Mouse (Mus musculus) CH12.LX (cell line): Measurements from ENCODE around the gene Pou3f1. TPM values are rescaled to one million over a fixed set of nuclear protein-coding genes. Genes with fewer than 3 reads are reported as not detected.

Experiments
- DNase-seq: peaks from one replicate; pipeline ENCODE4 v3.0.0-alpha.2; 2013; ENCODE audit errors: extremely low read depth
- H3K27ac ChIP-seq: 2 replicates; pipeline ENCODE4 v1.5.1; 2012; ENCODE audit warnings: low read depth, mild to moderate bottlenecking, control low read depth, moderate library complexity; ENCODE audit not compliant: insufficient read depth
- H3K27me3 ChIP-seq: replicated peaks from 2 replicates; pipeline ENCODE3; 2012; ENCODE audit warnings: inconsistent platforms
- H3K36me3 ChIP-seq, 2 experiments: replicated peaks in 1 of 2; 2 replicates each; pipeline versions ENCODE3 to v1.6.1; 2012; ENCODE audit warnings: inconsistent platforms in 1 of 2, low read length in 1 of 2, mild to moderate bottlenecking in 1 of 2, mixed read lengths in 1 of 2, moderate library complexity in 1 of 2; ENCODE audit not compliant: control insufficient read depth in 1 of 2, insufficient read depth in 1 of 2
- H3K4me1 ChIP-seq, 2 experiments: 2 replicates each; pipeline ENCODE4 v1.6.1; 2012; ENCODE audit warnings: inconsistent platforms in 1 of 2, moderate library complexity in 1 of 2; ENCODE audit not compliant: insufficient read depth in 2 of 2, control insufficient read depth in 1 of 2
- H3K4me2 ChIP-seq: 2 replicates; pipeline ENCODE4 v1.6.1; 2012; ENCODE audit warnings: low read depth, mild to moderate bottlenecking, control low read depth; ENCODE audit not compliant: poor library complexity, insufficient read depth, severe bottlenecking
- H3K4me3 ChIP-seq, 3 experiments: fragments of 150-350 bp in 1 of 3; sonication (generic) in 1 of 3; replicated peaks in 1 of 3; 2 replicates each; pipeline versions ENCODE3 to v1.5.1; 2011 to 2012; ENCODE audit warnings: low read depth in 2 of 3, low read length in 2 of 3, mild to moderate bottlenecking in 2 of 3, moderate library complexity in 2 of 3, control low read depth in 1 of 3, improper control_type of control experiment in 1 of 3, inconsistent platforms in 1 of 3, mixed read lengths in 1 of 3; ENCODE audit not compliant: poor library complexity in 1 of 3
- H3K79me2 ChIP-seq: replicated peaks from 2 replicates; pipeline ENCODE4 v1.6.1; 2012; ENCODE audit warnings: mild to moderate bottlenecking, moderate library complexity; ENCODE audit not compliant: control insufficient read depth, poor library complexity, insufficient read depth, severe bottlenecking; ENCODE audit errors: extremely low read depth
- H3K9ac ChIP-seq: 2 replicates; pipeline ENCODE4 v1.6.1; 2012; ENCODE audit warnings: low read depth, mild to moderate bottlenecking, control low read depth, moderate library complexity; ENCODE audit not compliant: insufficient read depth
- H3K9me3 ChIP-seq: replicated peaks from 2 replicates; pipeline ENCODE3; 2012; ENCODE audit warnings: low read length, inconsistent platforms, mixed read lengths
- CHD1 ChIP-seq: IDR thresholded peaks from 2 replicates; pipeline ENCODE4 v1.6.1; 2012; ENCODE audit warnings: low read depth, low read length, improper control_type of control experiment, inconsistent platforms
- CTCF ChIP-seq, 2 experiments: IDR thresholded peaks in 1 of 2; conservative IDR thresholded peaks in 1 of 2; 2 replicates each; pipeline ENCODE4 v1.5.1; 2011 to 2012; ENCODE audit warnings: low read depth in 2 of 2, low read length in 2 of 2, improper control_type of control experiment in 1 of 2, inconsistent platforms in 1 of 2, mild to moderate bottlenecking in 1 of 2, moderate library complexity in 1 of 2
- E2F4 ChIP-seq: IDR thresholded peaks from 2 replicates; pipeline ENCODE4 v1.6.1; 2011; ENCODE audit warnings: low read depth, low read length, improper control_type of control experiment; ENCODE audit not compliant: insufficient replicate concordance
- ELF1 ChIP-seq: IDR thresholded peaks from 2 replicates; pipeline ENCODE4 v1.6.1; 2014; ENCODE audit warnings: low read depth, mild to moderate bottlenecking, inconsistent platforms, low read length, improper control_type of control experiment
- ETS1 ChIP-seq: conservative IDR thresholded peaks from 2 replicates; pipeline ENCODE4 v1.6.1; 2012; ENCODE audit warnings: low read depth, mild to moderate bottlenecking, inconsistent platforms, low read length, improper control_type of control experiment, moderate library complexity
- IRF4 ChIP-seq: IDR thresholded peaks from 2 replicates; pipeline ENCODE4 v1.6.1; 2014; ENCODE audit warnings: low read depth, mild to moderate bottlenecking, inconsistent platforms, low read length, improper control_type of control experiment
- JUN ChIP-seq: IDR thresholded peaks from 2 replicates; pipeline ENCODE4 v1.6.1; 2011; ENCODE audit warnings: low read depth, mild to moderate bottlenecking, low read length, improper control_type of control experiment, moderate library complexity; ENCODE audit not compliant: insufficient read depth
- JUND ChIP-seq: conservative IDR thresholded peaks from 2 replicates; pipeline ENCODE4 v1.6.1; 2011; ENCODE audit warnings: low read depth, low read length, improper control_type of control experiment
- MAZ ChIP-seq: IDR thresholded peaks from 2 replicates; pipeline ENCODE4 v1.6.1; 2012; ENCODE audit warnings: low read depth, mild to moderate bottlenecking, inconsistent platforms, low read length, improper control_type of control experiment, moderate library complexity
- MEF2A ChIP-seq: IDR thresholded peaks from 2 replicates; pipeline ENCODE4 v1.6.1; 2014; ENCODE audit warnings: low read depth, mild to moderate bottlenecking, inconsistent platforms, low read length, improper control_type of control experiment, borderline replicate concordance
- MXI1 ChIP-seq: IDR thresholded peaks from 2 replicates; pipeline ENCODE4 v1.6.1; 2011; ENCODE audit warnings: mild to moderate bottlenecking, low read depth, low read length, improper control_type of control experiment
- NELFE ChIP-seq: IDR thresholded peaks from 2 replicates; pipeline ENCODE4 v1.6.1; 2011; ENCODE audit warnings: low read depth, low read length, improper control_type of control experiment
- NRF1 ChIP-seq: IDR thresholded peaks from 2 replicates; pipeline ENCODE4 v1.6.1; 2014; ENCODE audit warnings: low read depth, mild to moderate bottlenecking, inconsistent platforms, low read length, improper control_type of control experiment, moderate library complexity
- PAX5 ChIP-seq: IDR thresholded peaks from 2 replicates; pipeline ENCODE4 v1.6.1; 2012; ENCODE audit warnings: low read length, inconsistent platforms, mixed read lengths
- POLR2AphosphoS2 ChIP-seq: IDR thresholded peaks from 2 replicates; pipeline ENCODE4 v1.6.1; 2011; ENCODE audit warnings: low read depth, low read length, improper control_type of control experiment
- RCOR1 ChIP-seq: conservative IDR thresholded peaks from 2 replicates; pipeline ENCODE4 v1.6.1; 2012; ENCODE audit warnings: low read depth, mild to moderate bottlenecking, inconsistent platforms, low read length, improper control_type of control experiment
- SIN3A ChIP-seq: IDR thresholded peaks from 2 replicates; pipeline ENCODE4 v1.6.1; 2012; ENCODE audit warnings: low read length, improper control_type of control experiment, inconsistent platforms
- SMC3 ChIP-seq: IDR thresholded peaks from 2 replicates; pipeline ENCODE4 v1.6.1; 2011; ENCODE audit warnings: low read depth, low read length, improper control_type of control experiment
- TBP ChIP-seq: conservative IDR thresholded peaks from 2 replicates; pipeline ENCODE4 v1.6.1; 2011; ENCODE audit warnings: low read depth, low read length, improper control_type of control experiment
- TCF12 ChIP-seq: IDR thresholded peaks from 2 replicates; pipeline ENCODE4 v1.6.1; 2014; ENCODE audit warnings: low read depth, mild to moderate bottlenecking, inconsistent platforms, low read length, improper control_type of control experiment
- UBTF ChIP-seq: IDR thresholded peaks from 2 replicates; pipeline ENCODE4 v1.6.1; 2012; ENCODE audit warnings: low read depth, mild to moderate bottlenecking, inconsistent platforms, low read length, improper control_type of control experiment, moderate library complexity
- USF2 ChIP-seq: conservative IDR thresholded peaks from 2 replicates; pipeline ENCODE4 v1.6.1; 2011; ENCODE audit warnings: low read depth, low read length, improper control_type of control experiment
- ZC3H11A ChIP-seq: IDR thresholded peaks from 2 replicates; pipeline ENCODE4 v1.6.1; 2012; ENCODE audit warnings: low read depth, mild to moderate bottlenecking, inconsistent platforms, low read length, improper control_type of control experiment
- ZMIZ1 ChIP-seq: IDR thresholded peaks from 2 replicates; pipeline ENCODE4 v1.6.1; 2012; ENCODE audit warnings: low read depth, mild to moderate bottlenecking, inconsistent platforms, low read length, improper control_type of control experiment
- ZNF384 ChIP-seq: IDR thresholded peaks from 2 replicates; pipeline ENCODE4 v1.6.1; 2012; ENCODE audit warnings: low read depth, low read length, improper control_type of control experiment, inconsistent platforms
- dilution Hi-C: fragments of 300-500 bp; cut with MboI; formaldehyde crosslinking; loops from 2 replicates; pipeline ENCODE4 v1.14.3; 2020; ENCODE audit warnings: low sequenced_read_pairs; ENCODE audit not compliant: extremely low pct_unique_long_range_greater_than_20kb, extremely low pct_ligation_motif_present
- in situ Hi-C: fragments of 300-500 bp; cut with MboI; formaldehyde crosslinking; loops from 3 replicates; pipeline ENCODE4 v1.14.3; 2019; ENCODE audit warnings: low sequenced_read_pairs, low pct_ligation_motif_present, low pct_unique_long_range_greater_than_20kb, mixed read lengths
- polyA plus RNA-seq: library from polyadenylated mRNA; unstranded; fragments of >175 nt; gene quantifications from 2 replicates; pipeline ENCODE4 v1.2.1, GENCODE M21; 2012; ENCODE audit warnings: low read depth; ENCODE audit not compliant: insufficient read length
- total RNA-seq, 2 experiments: library from RNA; depleted of rRNA; stranded (reverse); fragments of 300-350 nt in 1 of 2; fragments of >200 nt in 1 of 2; gene quantifications; 2 replicates each; pipeline ENCODE4 v1.2.3; 2012 to 2014

Gene Pou3f1
- total and polyA plus RNA-seq, 3 experiments, result not detected

DNA sequence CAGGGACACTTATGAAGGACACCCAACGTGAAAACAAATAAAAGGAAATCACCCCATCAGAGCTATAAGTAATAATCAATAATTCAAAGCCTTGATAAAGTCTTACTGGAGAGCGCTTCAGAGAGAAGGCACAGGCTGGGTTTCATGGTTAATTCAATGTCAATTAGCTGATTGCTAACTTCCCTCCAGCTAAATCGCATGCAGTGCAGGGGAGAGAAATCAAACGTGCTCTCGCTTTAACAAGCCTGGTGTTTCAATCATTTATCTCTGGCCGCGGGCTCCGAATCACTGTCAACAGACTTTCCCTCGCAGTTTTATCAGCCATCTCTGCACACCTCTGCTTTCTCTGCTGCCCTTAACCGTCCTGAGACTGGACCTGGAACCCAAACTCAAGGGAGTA is 23.8 kb upstream of the Pou3f1 start:
- Histone ChIP-seq H3K79me2 (no peaks in the 10 kb centered on the region), H3K9me3 (no peaks in the 10 kb centered on the region), H3K4me3 (no peak overlapping the region), H3K9ac (no peak overlapping the region), H3K27ac (no peak overlapping the region), H3K4me1 (no peaks in the 10 kb centered on the region), H3K36me3 (no peaks in the 10 kb centered on the region), H3K27me3 (peaks cover 82% of the 10 kb centered on the region), H3K4me2 (no peak overlapping the region)
- DNase-seq, result no peak
- dilution Hi-C loops (no loop called here), in situ Hi-C loops (no loop called here)
- TF ChIP-seq ZC3H11A (no peak), POLR2AphosphoS2 (no peak), MXI1 (no peak), USF2 (no peak), CTCF (conservative IDR thresholded peaks at IDR 0.05 in 1 of 2, IDR thresholded peaks at IDR 0.05 in 1 of 2; ENCODE audit: low read depth in 2 of 2, low read length in 2 of 2) (no peak), ELF1 (no peak), ZNF384 (no peak), NRF1 (no peak), IRF4 (no peak), E2F4 (no peak), JUND (no peak), JUN (no peak), PAX5 (no peak), NELFE (no peak), RCOR1 (no peak), TCF12 (no peak)

DNA sequence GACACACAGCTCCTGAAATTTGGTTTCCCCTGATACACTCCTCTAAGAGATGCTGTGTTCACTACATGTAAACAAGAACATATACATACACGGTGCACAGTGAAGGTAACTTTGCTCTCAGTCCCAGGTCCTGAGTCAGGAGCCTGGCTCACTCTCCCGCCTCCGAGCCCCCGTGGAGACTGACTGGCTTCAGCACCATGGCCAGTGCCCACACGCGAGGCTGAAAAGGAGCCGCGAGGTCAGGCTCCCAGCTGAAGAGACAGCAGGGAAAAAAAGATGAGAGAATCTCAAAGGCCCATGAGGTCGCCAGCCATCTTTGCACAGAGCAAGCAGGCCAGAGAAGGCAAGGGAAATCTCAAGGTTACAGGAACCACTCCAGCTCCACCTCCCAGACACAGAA is 23.3 kb upstream of the Pou3f1 start:
- Histone ChIP-seq H3K9me3 (no peaks in the 10 kb centered on the region), H3K4me3 (no peak overlapping the region), H3K27ac (no peak overlapping the region), H3K4me1 (no peaks in the 10 kb centered on the region), H3K9ac (no peak overlapping the region), H3K27me3 (peaks cover 82% of the 10 kb centered on the region), H3K36me3 (no peaks in the 10 kb centered on the region), H3K79me2 (no peaks in the 10 kb centered on the region), H3K4me2 (peak overlapping the region; percentile 32; the same call in 1 of the 2 replicates)
- dilution Hi-C loops (no loop called here), in situ Hi-C loops (no loop called here)
- no peak for DNase-seq
- TF ChIP-seq ZMIZ1 (no peak), ELF1 (no peak), TBP (no peak), SIN3A (no peak), UBTF (no peak), ETS1 (no peak), CHD1 (no peak), ZNF384 (no peak), MAZ (no peak), JUND (no peak), NRF1 (no peak), MEF2A (no peak), SMC3 (no peak), TCF12 (no peak), POLR2AphosphoS2 (no peak), IRF4 (no peak), ZC3H11A (no peak)
